Mouse (Mus musculus) ES-Bruce4 (cell line): ENCODE measurements around the gene Dnm1. TPM values are rescaled to one million over a fixed set of nuclear protein-coding genes. Genes with fewer than 3 reads are reported as not detected.

Experiments
- H3K27ac ChIP-seq: 2 replicates; pipeline ENCODE4 v1.5.1; 2012; ENCODE audit warnings: low read length, inconsistent platforms; ENCODE audit not compliant: insufficient read depth
- H3K27me3 ChIP-seq: 2 replicates; pipeline ENCODE4 v1.6.1; 2012; ENCODE audit warnings: mild to moderate bottlenecking, low read length, inconsistent platforms; ENCODE audit not compliant: control insufficient read depth, poor library complexity, insufficient read depth, severe bottlenecking
- H3K36me3 ChIP-seq: 2 replicates; pipeline ENCODE4 v1.6.1; 2012; ENCODE audit warnings: inconsistent platforms, mild to moderate bottlenecking, low read length, moderate library complexity; ENCODE audit not compliant: control insufficient read depth, poor library complexity, insufficient read depth, severe bottlenecking
- H3K4me1 ChIP-seq: one replicate; pipeline ENCODE4 v1.8.1; 2011; ENCODE audit warnings: low read length; ENCODE audit not compliant: control insufficient read depth, insufficient read depth
- H3K4me3 ChIP-seq: 2 replicates; pipeline ENCODE4 v1.5.1; 2011; ENCODE audit warnings: low read depth, mild to moderate bottlenecking, low read length
- H3K9ac ChIP-seq: 2 replicates; pipeline ENCODE4 v1.6.1; 2012; ENCODE audit warnings: low read depth, mild to moderate bottlenecking, inconsistent platforms; ENCODE audit not compliant: poor library complexity, severe bottlenecking
- H3K9me3 ChIP-seq: replicated peaks from 2 replicates; pipeline ENCODE4 v1.6.1; 2012; ENCODE audit warnings: mild to moderate bottlenecking, low read length, inconsistent platforms; ENCODE audit not compliant: control insufficient read depth, poor library complexity, insufficient read depth, severe bottlenecking
- CTCF ChIP-seq: IDR thresholded peaks from one replicate; pipeline ENCODE4 v1.8.1; 2011; ENCODE audit warnings: low read depth, low read length
- EP300 ChIP-seq: IDR thresholded peaks from 2 replicates; pipeline ENCODE4 v1.6.1; 2011; ENCODE audit warnings: low read depth, low read length; ENCODE audit not compliant: insufficient read depth
- POLR2A ChIP-seq: IDR thresholded peaks from one replicate; pipeline ENCODE4 v1.8.1; 2011; ENCODE audit warnings: low read length; ENCODE audit not compliant: insufficient read depth
- polyA plus RNA-seq: library from polyadenylated mRNA; stranded (reverse); fragments of >200 nt; gene quantifications from 2 replicates; pipeline ENCODE4 v1.2.4, GENCODE M21; 2011; ENCODE audit warnings: low read depth; ENCODE audit not compliant: missing spikeins, insufficient read depth, insufficient read length

Gene Dnm1
- polyA plus RNA-seq, 1 experiment = 11.6 TPM

GRCm38 (mm10) chr2:32260635-32261034, 92.5 kb downstream of the Dnm1 start:
- no peaks in the 10 kb centered on the region for H3K9me3 ChIP-seq
- H3K27ac ChIP-seq = no peak overlapping the region
- H3K9ac ChIP-seq = no peak overlapping the region
- no peaks in the 10 kb centered on the region for H3K4me1 ChIP-seq
- H3K27me3 ChIP-seq = no peaks in the 10 kb centered on the region
- H3K4me3 ChIP-seq = no peak overlapping the region
- H3K36me3 ChIP-seq = peaks cover 11% of the 10 kb centered on the region; the same call in 1 of the 2 replicates
- TF ChIP-seq CTCF (peak; percentile 24), POLR2A (no peak), EP300 (no peak)

- TF ChIP-seq CTCF (no peak), EP300 (peak; percentile 63; the same call in 1 of the 2 replicates), POLR2A (peak; percentile 51)
- Histone ChIP-seq H3K4me1 (no peaks in the 10 kb centered on the region), H3K4me3 (peak within 1 kb of the TSS; percentile 72), H3K27me3 (no peaks in the 10 kb centered on the region), H3K9ac (peak within 1 kb of the TSS; percentile 62), H3K9me3 (no peaks in the 10 kb centered on the region), H3K36me3 (peaks cover 11% of the 10 kb centered on the region; the same call in 1 of the 2 replicates), H3K27ac (no peak within 1 kb of the TSS)
These were observed 93.3 kb downstream of the Dnm1 start, which contains the start of gene Uck1 for GRCm38 (mm10) chr2:32259657-32260417. Uck1 (minus strand) TSS chr2:32260159.

DNA sequence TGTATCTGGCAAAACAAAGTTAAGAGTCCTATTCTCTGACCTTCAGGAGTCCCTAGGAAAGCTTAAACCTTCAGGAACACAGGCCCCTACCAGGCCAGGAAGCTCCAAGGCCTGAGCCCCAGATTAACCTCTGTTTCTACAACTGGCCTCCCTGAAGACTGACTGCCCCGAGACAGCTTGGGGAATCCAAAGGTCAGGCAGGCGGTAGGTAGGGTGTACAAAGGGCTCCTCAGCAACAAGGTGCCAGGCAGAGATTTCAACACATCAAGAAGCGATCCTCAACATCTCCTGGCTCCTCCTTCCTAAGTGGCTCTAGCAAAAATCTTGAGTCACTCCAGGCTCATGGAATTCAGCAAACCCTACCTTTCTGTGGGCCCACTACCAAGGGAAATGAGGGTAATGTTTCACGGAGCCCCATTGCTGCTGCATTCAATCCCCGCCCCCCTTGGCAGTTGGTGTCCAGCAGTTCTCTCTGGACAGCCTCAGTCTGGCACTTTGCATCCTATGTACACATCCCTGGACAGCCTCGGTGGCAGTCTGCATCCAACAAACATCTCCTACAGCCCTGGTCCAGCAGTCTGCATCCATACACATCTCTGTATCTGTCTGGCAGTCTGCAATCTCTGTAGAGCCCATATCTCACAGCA, 94.1 kb downstream of the Dnm1 start:
- no peak overlapping the region for H3K27ac ChIP-seq
- no peaks in the 10 kb centered on the region for H3K4me1 ChIP-seq
- TF ChIP-seq EP300 (no peak), CTCF (no peak), POLR2A (no peak)
- H3K9ac ChIP-seq = peak overlapping the region; percentile 62; the same call in 1 of the 2 replicates
- peak overlapping the region; percentile 72 for H3K4me3 ChIP-seq
- H3K9me3 ChIP-seq = no peaks in the 10 kb centered on the region
- H3K27me3 ChIP-seq = no peaks in the 10 kb centered on the region
- H3K36me3 ChIP-seq = peaks cover 11% of the 10 kb centered on the region; the same call in 1 of the 2 replicates

Other genes with a start within 250 kb of the Dnm1 start
- gene Prrc2b, start 202.3 kb downstream of the Dnm1 start, polyA plus RNA-seq = 106 and 112 TPM in 2 replicates
- gene Pomt1, start 116.7 kb downstream of the Dnm1 start, polyA plus RNA-seq = 30.6 and 39.5 TPM in 2 replicates
- gene Uck1, start 93.2 kb downstream of the Dnm1 start, polyA plus RNA-seq = 27.8 and 29.7 TPM in 2 replicates
- gene Golga2, start 66.0 kb downstream of the Dnm1 start, polyA plus RNA-seq = 38.4 and 39.3 TPM in 2 replicates
- 553 and 558 TPM in 2 replicates for gene Swi5, start 65.3 kb downstream of the Dnm1 start, polyA plus RNA-seq
- gene Ciz1, start 1.0 kb downstream of the Dnm1 start, polyA plus RNA-seq = 34.3 and 38.7 TPM in 2 replicates
- 25.7 and 30.5 TPM in 2 replicates for gene 1110008P14Rik, start 28.6 kb upstream of the Dnm1 start, polyA plus RNA-seq
- not detected in 2 replicates for gene Lcn2, start 34.9 kb upstream of the Dnm1 start, polyA plus RNA-seq
- 18.1 and 22.2 TPM in 2 replicates for gene Ptges2, start 42.6 kb upstream of the Dnm1 start, polyA plus RNA-seq
- gene Naif1, start 97.1 kb upstream of the Dnm1 start, polyA plus RNA-seq = 3.0 and 3.6 TPM in 2 replicates
- gene Slc25a25, start 98.1 kb upstream of the Dnm1 start, polyA plus RNA-seq = 12.8 and 16.5 TPM in 2 replicates
- 12.2 and 16.5 TPM in 2 replicates for gene Fam102a, start 182.0 kb upstream of the Dnm1 start, polyA plus RNA-seq
- 35.1 and 41.7 TPM in 2 replicates for gene Dpm2, start 217.5 kb upstream of the Dnm1 start, polyA plus RNA-seq
- gene Pip5kl1, start 221.5 kb upstream of the Dnm1 start, polyA plus RNA-seq = 1.8 and 4.1 TPM in 2 replicates
- gene 9430097D07Rik, start 222.3 kb upstream of the Dnm1 start, polyA plus RNA-seq = 0.44 TPM in 1 of 2 replicates, not detected in the other
- gene St6galnac4, start 233.8 kb upstream of the Dnm1 start, polyA plus RNA-seq = 9.4 and 9.7 TPM in 2 replicates
- 22.5 and 24.2 TPM in 2 replicates for gene St6galnac6, start 246.4 kb upstream of the Dnm1 start, polyA plus RNA-seq